Mouse (Mus musculus): Measurements from ENCODE around the gene Svs2.
"Not testable (repeated sequence)": the region's sequence is repeated elsewhere in the genome, so short reads cannot be mapped to it uniquely, and the experiment has no call there.

Svs2 gene

DNA sequence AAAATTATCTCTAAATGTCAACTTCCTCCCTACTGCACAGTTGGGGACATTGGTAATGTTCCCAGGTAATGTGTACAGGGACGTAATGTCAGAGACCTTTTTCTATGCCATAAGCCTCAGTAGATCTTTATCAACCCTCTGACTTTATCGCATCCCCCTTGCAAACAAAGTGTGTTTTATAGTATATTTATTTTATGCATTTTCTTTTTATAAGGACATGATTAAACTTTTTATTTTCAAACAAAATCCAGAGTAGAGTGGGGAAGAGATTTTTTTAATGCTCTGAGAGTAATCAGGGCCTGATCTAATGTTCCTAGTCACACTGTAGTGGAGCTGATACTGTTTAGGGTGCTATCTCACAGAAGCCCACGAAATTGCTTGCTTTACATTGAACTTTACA lies at the start of gene Svs2:
Gene Svs2, minus strand, starts transcription at position 101 of the 400 bp plus-strand sequence.
- no peak for DNase-seq (ENCODE audit: low spot score)

DNA sequence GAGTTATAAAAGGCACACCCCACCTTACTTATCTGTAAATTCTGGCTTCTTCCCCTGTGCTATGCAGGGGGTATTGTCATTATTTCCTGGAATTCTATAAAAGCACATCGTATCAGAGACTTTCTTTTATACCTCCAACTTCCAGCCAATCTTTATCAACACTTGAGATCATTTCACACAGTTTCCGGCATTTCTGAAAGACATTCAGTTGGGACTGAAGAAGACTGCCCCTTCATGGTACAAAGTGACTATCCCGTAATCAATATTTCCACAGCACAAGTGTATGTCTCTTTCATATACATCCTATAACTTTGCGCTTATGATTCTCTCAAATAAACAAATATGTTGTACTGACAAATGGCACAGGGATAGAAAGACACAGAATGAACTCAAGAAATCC lies 40.1 kb upstream of the Svs2 start, which contains the start of gene Svs4:
Gene Svs4, minus strand, starts transcription at position 101 of the 400 bp plus-strand sequence.
- no peak for DNase-seq (ENCODE audit: low spot score)

DNA sequence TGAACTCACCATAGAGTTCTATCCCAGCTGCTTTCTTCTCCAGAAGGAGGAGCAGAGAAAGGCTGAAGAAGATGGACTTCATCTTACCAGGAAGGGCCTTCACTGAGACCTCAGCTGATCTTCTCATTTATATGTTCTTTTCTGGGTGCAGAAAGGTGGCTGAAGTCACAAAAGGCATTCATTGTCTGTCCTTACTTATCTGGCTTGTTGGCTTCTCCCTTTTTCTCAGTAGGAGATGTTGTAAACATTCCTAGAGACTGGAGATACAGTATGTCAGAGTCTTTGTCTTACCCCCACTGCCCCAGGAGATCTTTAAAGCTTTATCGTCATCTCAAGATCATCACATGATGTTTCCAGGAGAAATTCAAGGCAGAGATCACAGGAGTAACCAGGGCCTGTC lies 18.3 kb upstream of the Svs2 start, which contains the start of gene Svs3b:
Gene Svs3b, minus strand, starts transcription at position 101 of the 400 bp plus-strand sequence.
- not testable (repeated sequence) for DNase-seq (ENCODE audit: low spot score)

DNA sequence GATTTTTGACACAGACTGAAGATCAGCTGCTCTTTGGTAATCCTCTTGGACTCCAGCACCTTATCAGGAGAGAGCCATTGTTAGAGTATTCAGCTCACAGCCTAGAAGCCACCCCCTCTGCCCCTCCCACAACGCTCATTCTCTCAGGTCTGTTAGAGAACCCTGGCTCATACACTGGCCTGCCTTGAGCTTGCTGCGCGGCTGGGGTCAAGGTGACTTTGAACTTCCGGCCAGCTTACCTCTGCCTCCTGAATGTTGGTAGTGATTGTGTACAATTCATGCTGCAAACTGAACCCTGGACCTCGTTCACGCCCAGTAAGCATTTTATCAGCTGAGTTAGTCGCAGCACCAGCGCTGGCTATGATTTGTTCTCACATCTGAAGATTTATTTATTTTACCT lies 5.6 kb downstream of the Svs2 start:
- no peak for DNase-seq (ENCODE audit: low spot score)

DNA sequence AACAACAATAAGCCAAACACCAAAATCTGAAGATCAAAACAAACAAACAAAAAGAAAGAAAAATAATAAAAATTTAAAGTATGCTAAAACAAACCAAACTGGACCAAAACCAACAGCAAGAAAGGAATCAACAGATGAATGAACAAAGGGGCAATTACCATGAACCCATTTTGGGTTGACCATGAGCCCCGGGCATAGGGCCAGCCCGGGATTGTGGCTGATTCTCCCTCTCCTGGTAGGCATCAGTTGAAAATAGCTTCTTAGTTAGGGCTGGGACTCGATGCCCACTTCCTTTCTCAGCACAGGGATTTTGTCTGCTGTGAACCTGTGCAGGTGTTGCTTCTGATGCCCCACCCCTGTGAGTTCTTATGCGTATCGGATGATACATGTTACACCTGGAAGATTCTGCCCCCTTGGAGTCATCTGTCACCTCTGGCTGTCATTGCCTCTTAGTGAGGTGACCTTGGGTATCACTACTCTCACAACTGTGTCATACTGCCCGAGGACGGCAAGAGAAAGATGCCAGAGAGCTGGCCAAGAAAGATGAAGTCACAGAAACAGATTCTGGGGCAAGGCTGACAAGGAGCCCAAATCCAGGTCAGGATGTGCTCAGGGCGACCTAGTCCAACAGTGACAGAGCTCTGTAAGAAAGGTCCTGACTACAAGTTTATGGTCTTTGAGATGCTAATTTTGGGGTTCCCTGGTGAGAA lies 9.8 kb downstream of the Svs2 start:
- no peak for DNase-seq (ENCODE audit: low spot score)

DNA sequence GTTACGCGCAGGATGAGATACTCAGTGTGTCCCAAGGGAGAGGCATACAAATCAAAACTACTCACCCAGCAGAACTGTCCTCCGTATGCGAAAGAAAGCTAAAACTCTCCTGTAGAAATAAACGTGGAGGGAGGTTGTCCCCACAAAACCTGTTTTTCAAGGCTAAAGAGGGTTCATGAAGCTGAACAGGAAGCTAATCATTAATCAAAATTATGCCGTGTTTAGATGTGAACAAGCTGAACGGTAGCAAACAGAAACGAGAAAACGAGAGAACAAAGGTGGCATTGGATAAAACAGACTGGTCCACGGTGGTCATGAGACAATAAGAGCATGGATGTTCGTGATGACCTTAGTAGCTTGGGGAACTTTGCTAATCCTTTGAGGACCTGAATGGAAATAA lies 16.7 kb downstream of the Svs2 start, which contains the start of gene Wfdc15b:
Gene Wfdc15b, minus strand, starts transcription at position 139 of the 400 bp plus-strand sequence.
- DNase-seq (ENCODE audit: low spot score) = no peak

DNA sequence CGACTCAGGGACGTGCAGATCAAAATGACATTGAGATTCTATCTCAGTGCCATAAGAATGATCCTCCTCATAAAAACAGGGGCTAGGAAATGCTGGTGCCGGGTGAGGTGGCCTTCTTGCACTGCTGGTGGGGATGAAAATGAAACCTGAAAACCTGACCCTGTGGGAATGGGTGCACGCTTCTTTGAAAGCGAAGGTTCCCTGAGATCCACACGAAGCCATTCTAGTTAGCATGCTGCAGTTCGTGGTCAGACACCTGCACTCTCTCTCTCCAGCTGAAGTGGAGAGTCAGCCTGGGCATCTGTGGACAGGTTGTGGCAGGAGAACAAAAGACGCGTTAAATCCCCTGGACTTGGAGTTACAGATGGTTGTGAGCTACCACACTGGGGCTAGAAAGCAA lies 19.0 kb downstream of the Svs2 start:
- DNase-seq (ENCODE audit: low spot score) = no peak

DNA sequence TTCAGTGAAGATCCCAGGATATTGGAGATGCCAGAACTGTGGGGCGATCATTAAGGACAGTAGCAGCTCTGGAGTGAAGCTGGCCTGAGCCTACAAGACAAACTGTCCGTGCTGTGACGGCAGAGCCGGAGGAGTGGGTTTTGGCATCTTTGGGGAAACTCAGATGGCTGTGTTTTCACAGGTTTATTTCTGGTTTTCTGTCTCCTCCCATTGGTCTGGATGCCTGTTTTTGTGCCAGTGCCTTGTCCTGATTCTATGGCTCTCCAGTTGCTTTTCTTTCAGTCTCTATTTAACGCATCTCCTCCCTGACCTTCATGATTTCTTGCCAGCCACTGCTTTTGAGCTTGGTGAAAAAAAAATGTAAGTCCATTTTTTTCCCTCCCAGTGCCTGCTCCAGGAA lies 25.6 kb downstream of the Svs2 start:
- DNase-seq (ENCODE audit: low spot score) = no peak

DNA sequence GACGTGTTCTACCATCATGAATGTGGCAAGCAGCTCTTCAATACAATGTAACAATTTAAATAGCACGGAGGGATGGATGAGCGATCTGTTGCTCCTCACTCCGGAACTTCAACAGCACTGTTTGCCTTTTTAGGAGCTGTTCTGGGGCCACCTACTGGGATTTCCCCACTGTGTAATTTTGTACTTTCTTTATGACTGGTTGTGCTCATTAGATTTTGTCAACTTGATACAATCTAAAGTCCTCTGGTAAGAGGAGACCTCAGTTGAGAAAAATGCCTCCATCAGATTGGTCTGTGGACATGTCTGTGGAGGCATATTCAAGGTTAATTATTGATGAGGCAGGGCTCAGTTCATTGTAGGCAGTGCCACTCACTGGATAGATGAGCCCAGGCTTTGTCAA lies 27.4 kb downstream of the Svs2 start:
- no peak for DNase-seq (ENCODE audit: low spot score)

DNA sequence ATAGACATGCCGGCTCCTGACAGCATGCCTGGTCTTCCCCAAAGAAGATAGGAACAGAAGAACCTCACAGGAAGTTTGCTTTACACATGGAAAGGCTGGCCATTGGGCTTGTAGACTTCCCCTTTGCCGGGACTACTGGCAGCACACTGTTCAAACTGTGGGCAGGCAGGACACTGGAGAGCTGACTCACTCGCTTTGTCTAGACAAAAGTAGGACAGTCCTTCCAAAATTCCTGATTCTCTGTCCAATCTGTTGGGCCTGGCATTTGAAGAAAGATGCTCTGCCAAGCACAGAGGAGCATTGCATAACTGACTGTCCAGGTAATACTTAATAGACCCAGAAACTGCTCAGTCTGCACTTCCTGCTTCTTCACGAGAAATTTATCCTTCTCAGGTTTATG lies 31.6 kb downstream of the Svs2 start:
- no peak for DNase-seq (ENCODE audit: low spot score)

DNA sequence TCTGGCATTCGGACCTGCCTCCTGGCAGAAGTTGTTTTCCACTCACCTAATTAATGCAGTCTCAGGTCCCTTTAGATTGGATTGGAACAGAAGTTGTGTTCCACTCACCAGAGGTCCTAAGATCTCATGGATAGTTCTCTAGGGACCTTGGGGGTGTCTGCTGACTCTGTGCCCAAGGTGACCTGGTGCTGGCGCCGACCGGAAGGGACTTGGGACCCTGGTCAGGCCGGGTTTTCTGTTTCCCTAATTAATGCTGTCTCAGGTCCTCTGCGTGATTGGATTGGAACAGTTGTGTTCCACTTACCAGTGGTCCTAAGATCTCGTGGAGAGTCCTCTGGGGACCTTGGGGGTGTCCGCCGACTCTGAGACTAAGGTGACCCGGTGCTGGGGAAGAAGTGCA lies 32.3 kb downstream of the Svs2 start:
- not testable (repeated sequence) for DNase-seq (ENCODE audit: low spot score)

DNA sequence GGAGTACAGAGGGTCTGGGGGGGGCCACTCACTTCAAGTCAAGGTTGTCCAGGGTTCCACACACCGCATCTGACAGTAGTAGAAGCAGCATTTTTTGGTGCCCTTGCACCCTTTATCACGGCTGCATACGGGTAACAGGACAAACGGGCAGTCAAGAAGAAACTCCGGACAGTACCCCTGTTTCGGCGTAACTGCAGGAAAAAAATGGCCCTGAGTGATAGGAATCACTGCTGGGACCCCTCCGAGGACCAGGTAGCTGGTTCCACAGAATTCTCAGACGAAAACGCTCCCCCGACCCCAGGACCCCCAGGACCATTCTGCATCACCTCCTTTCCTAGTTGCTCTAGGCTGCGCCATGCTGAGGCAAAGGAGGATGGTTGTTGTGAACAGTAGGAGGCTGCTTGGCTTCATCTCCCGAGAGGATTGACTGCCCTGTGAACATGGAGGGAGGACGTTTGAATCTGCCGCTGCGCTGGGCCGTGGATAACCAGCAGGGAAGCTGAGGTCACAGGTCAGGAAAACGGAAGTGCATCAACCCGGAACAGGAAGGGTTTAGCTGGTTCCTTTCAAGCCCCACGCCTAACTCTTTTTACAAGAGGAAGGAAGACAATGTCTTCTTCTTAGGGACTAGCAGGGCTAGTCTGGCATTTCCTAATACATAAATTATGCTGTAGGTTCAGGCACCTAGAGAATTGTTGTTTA lies 38.5 kb downstream of the Svs2 start, which contains the start of gene Wfdc15a:
Gene Wfdc15a, minus strand, starts transcription at position 505 of the 702 bp plus-strand sequence.
- no peak for DNase-seq (ENCODE audit: low spot score)

DNA sequence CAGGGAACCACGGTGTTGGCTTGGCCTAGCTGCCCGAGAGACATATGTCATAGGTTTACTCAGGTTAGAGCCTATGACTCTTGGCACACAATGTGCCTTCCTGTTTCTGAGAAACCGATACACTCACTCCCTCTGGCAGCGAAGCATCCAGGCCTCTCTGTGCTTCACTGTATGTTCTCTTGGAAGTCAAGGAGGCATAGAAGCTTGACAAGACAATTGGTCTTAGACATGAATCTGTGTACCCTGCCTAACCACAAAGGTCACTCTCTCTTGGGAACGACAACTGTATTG lies 41.6 kb downstream of the Svs2 start:
- DNase-seq (ENCODE audit: low spot score) = no peak

DNA sequence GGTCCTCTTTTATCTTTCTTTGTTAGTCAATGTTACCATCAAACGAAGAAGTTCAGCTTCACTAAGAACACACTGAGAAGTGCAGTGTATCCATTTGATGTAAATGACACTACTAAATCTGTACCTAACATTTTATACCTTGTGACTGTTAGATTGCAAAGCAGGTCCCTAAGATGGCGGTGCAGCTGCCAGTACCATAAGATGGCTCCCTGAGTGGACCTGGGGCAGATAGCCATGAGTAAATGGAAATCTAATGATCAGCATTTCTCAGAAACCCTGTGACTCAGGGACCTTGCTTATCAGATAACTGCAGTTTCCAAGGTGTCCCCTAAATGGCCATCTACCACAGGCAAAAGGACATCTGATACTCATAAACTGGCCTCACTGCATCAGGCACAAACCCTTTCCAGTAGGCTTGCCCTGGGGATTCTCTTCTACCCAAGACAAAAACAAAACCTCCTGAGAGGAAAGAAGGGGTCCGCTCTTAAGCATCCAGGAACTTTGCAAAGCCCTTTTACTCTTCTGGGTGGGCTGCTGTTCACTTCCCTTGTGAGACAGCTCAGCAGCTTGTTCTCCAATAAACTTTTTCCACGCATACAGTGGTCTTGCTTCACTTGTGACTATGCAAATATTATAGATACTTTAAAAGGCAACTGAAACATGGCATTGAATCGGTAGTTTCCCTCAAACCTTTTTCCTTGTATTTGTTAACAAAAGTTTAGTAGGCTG lies 42.1 kb downstream of the Svs2 start:
- DNase-seq (ENCODE audit: low spot score) = no peak

DNA sequence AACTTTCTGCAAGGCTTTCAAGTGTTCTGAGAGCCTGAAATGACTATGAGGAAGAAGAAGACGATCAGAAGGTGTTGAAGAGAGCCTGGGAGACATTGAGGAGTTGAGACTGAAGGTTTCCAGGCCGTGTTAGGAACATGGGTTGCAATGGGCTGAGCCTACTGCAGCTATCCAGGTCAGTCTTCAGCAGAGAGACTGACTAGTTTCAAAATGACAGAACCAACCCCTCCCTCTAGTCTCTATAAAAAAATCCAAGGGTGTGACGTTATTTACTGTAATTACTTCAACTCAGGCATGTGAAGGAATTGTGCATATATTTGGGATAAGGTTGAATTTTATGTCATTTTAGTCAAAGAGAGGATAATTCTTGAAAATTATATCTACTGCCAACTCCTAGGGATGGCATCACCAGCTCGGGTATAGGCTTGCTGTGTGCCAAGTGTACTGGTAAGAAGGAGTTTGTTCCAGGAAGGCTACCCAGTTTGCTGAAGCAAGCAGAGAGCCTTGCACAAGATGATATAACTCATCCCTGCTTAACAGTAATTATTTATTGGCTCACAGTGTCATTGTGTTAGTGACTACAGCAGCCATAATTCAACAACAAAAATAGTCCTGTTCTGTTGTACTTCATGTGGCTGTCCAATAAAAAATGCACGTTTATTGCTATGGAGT lies 43.2 kb downstream of the Svs2 start:
- DNase-seq (ENCODE audit: low spot score) = no peak

DNA sequence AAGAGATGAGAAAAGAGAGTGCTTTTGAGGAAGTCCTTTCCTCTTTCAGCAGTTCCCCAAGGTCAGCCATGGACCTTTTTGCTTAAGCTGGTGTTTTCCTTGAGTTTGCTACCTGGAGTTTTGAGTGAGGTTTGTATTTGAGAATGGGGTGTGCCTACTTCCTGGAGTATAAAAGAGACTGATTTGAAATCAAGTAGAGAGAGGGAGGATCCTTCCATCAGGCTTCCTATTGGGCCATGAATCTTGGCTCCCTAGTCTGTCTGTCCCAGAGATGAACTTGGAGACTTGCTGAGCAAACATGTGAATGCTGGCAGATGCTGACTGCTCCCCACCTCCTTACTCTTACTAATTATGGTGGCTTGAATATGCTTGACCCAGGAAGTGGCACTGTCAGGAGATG lies 46.0 kb downstream of the Svs2 start:
- DNase-seq (ENCODE audit: low spot score) = no peak

DNA sequence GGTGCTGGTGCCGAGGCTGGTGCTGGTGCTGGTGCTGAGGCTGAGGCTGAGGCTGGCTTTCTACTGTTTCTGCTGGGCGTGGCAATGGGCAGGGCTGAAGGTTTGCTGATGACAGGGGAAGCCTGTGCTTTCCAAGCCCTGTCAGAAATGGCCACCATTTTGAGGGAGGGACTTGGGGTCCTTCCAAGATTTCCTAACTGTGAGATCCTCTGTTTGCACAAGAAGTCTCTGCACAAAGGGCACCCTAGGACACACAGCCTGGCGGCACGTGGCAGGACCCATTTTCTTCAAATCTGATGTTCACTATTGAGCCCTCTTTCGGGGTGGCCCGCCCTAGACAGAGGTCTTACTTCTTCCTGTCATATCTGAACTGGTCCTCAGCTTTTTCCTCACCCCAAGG lies 47.7 kb downstream of the Svs2 start, which contains the start of gene Wfdc12:
Gene Wfdc12, minus strand, starts transcription at position 33 of the 400 bp plus-strand sequence.
- no peak for DNase-seq (ENCODE audit: low spot score)

DNA sequence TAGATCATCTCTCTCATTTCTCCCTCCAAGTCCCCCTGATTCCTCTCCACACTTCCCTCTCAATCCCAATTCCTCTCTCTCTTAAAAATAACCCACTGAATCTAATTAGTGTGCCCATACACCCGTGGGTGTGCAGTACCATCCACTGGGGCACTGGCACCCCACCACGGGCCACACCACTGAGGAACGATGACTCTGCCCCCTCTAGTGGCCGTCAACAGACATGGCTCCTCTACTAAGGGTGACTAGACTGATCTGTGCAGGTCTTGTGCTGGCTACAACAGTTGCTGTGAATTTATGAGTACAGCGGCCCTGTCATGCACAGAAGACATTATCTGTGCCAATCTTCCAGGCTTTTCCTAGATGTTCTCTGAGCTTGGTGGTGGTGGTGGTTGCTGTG lies 49.5 kb downstream of the Svs2 start:
- no peak for DNase-seq (ENCODE audit: low spot score)
